Mouse (Mus musculus): ENCODE measurements around the gene Pank3. TPM values are rescaled to one million over a fixed set of nuclear protein-coding genes. Genes with fewer than 3 reads are reported as not detected.

The Pank3 gene
- total and polyA plus RNA-seq, 3 experiments: 4.8 to 21.8 (median 19.4) TPM

DNA sequence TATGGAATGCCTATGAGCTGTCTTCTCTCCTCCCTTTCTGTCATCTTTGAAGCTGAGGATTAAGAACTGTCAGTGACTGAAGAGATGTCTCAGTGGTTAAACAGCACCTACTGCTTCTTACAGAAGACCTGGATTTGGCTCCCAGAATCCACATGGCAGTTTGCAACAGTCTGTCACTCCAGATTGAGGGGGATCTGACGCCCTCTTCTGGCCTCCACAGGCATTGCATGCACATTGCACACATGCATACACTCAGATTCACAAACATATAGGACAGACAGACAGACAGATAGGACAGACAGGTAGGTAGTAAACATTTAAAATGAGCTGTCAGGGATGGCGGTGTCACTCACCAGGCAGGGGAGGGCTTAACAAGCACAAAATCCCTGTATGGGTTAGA lies 32.5 kb upstream of the Pank3 start:
- 65% methylated on average over 2 of the region's 2 CpGs for whole genome bisulfite sequencing
- H3K9ac ChIP-seq (ENCODE audit: low read depth, low read length): no peak overlapping the region
- no peaks in the 10 kb centered on the region for H3K36me3 ChIP-seq (ENCODE audit: control insufficient read depth, insufficient read depth, low read length)
- H3K27me3 ChIP-seq (ENCODE audit: control insufficient read depth, insufficient read depth, low read length): no peaks in the 10 kb centered on the region
- no peaks in the 10 kb centered on the region for H3K4me1 ChIP-seq (ENCODE audit: control insufficient read depth, insufficient read depth, low read length)
- H3K4me3 ChIP-seq: no peak overlapping the region
- intact Hi-C loops (cut with DNase I): no loop called here
- no peak for DNase-seq
- no peak for TF ChIP-seq POLR2A (IDR thresholded peaks at IDR 0.05; ENCODE audit: insufficient read depth, low read depth, low read length)
- TF ChIP-seq EP300 (IDR thresholded peaks at IDR 0.05; ENCODE audit: insufficient read depth, low read depth, low read length): no peak
- TF ChIP-seq CTCF (IDR thresholded peaks at IDR 0.05): 0 out of 2 replicates have a peak, but pooled peaks have one; percentile 8
- no peak overlapping the region for H3K27ac ChIP-seq
- no peaks in the 10 kb centered on the region for H3K79me2 ChIP-seq (replicated peaks; ENCODE audit: control insufficient read depth, insufficient read depth, low read length)

DNA sequence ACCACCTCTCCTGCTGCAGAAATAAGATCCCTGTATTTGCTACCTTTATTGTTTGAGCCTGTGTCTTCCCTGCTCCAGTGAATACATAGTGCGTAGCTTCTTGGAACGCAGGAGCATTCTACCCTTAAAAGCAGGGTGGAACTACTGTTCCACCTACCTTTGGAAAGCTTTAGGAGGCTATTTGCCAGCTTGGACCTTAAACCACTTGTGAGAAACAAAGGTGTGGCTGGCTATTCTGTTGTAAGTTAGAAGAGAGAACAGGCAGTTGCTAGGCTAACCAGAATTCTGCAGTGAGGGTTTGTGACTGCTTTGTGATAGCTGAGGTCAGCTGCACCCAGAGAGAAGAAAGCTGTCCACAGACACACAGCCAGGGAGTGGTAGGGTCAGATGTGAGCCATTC lies 32.0 kb upstream of the Pank3 start:
- DNase-seq: no peak
- Histone ChIP-seq H3K36me3 (ENCODE audit: control insufficient read depth, insufficient read depth, low read length) (no peaks in the 10 kb centered on the region), H3K9ac (ENCODE audit: low read depth, low read length) (no peak overlapping the region), H3K27ac (no peak overlapping the region), H3K4me1 (ENCODE audit: control insufficient read depth, insufficient read depth, low read length) (no peaks in the 10 kb centered on the region), H3K27me3 (ENCODE audit: control insufficient read depth, insufficient read depth, low read length) (no peaks in the 10 kb centered on the region), H3K4me3 (no peak overlapping the region), H3K79me2 (replicated peaks; ENCODE audit: control insufficient read depth, insufficient read depth, low read length) (no peaks in the 10 kb centered on the region)
- WGBS: 90% methylated on average over 2 of the region's 2 CpGs
- intact Hi-C loops (cut with DNase I): no loop called here
- no peak for TF ChIP-seq POLR2A (IDR thresholded peaks at IDR 0.05; ENCODE audit: insufficient read depth, low read depth, low read length)
- TF ChIP-seq EP300 (IDR thresholded peaks at IDR 0.05; ENCODE audit: insufficient read depth, low read depth, low read length): no peak
- no peak for TF ChIP-seq CTCF (IDR thresholded peaks at IDR 0.05)

DNA sequence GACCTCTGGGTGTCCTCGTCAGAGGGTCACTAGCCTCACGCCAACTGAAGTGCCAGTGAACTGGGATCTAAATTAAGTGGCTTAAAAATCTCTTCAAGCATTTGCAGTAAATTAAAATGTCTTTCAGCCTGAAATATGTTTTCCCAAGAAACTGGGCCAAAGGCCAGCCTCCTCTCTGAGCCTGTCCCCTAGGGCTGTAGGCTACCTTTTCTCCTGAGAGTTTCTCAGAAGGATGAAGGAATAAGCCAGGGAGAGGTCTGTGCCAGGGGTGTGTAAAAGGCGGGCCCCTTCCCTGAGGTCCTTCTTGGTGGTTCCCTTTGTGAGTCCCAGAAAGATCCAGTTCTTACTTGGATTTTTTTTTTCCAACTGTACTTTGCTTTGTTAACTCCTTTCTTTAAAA lies 31.2 kb upstream of the Pank3 start:
- WGBS: 69% methylated on average over 3 of the region's 3 CpGs
- Histone ChIP-seq H3K27ac (no peak overlapping the region), H3K36me3 (ENCODE audit: control insufficient read depth, insufficient read depth, low read length) (no peaks in the 10 kb centered on the region), H3K79me2 (replicated peaks; ENCODE audit: control insufficient read depth, insufficient read depth, low read length) (no peaks in the 10 kb centered on the region), H3K27me3 (ENCODE audit: control insufficient read depth, insufficient read depth, low read length) (no peaks in the 10 kb centered on the region), H3K4me1 (ENCODE audit: control insufficient read depth, insufficient read depth, low read length) (no peaks in the 10 kb centered on the region), H3K4me3 (no peak overlapping the region), H3K9ac (ENCODE audit: low read depth, low read length) (no peak overlapping the region)
- TF ChIP-seq CTCF (IDR thresholded peaks at IDR 0.05) (no peak), POLR2A (IDR thresholded peaks at IDR 0.05; ENCODE audit: insufficient read depth, low read depth, low read length) (no peak), EP300 (IDR thresholded peaks at IDR 0.05; ENCODE audit: insufficient read depth, low read depth, low read length) (no peak)
- DNase-seq: no peak
- intact Hi-C loops (cut with DNase I): no loop called here

DNA sequence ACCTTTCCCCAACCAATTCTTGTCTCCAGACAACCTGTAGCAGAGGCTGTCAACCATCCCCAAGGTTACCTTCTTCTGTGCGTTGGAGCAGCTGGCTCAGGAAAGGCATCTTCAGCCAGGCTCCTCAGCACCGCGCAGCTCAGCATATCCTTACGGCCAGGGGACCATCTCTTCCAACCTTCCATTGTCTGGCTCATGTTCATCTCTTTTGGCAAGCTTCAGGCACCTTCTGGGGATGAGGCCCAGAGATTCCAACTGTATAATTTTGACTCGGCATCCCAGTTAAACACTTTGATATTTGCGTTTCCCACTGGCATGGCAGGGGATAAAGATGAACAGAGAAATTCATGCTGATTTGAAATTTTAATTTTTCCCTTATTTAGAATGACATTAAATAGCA lies 25.7 kb upstream of the Pank3 start:
- H3K9ac ChIP-seq (ENCODE audit: low read depth, low read length): no peak overlapping the region
- 89% methylated on average over 6 of the region's 6 CpGs for WGBS
- TF ChIP-seq EP300 (IDR thresholded peaks at IDR 0.05; ENCODE audit: insufficient read depth, low read depth, low read length) (no peak), CTCF (IDR thresholded peaks at IDR 0.05) (no peak), POLR2A (IDR thresholded peaks at IDR 0.05; ENCODE audit: insufficient read depth, low read depth, low read length) (no peak)
- H3K79me2 ChIP-seq (replicated peaks; ENCODE audit: control insufficient read depth, insufficient read depth, low read length): no peaks in the 10 kb centered on the region
- no peaks in the 10 kb centered on the region for H3K4me1 ChIP-seq (ENCODE audit: control insufficient read depth, insufficient read depth, low read length)
- no peak overlapping the region for H3K27ac ChIP-seq
- no peak overlapping the region for H3K4me3 ChIP-seq
- H3K27me3 ChIP-seq (ENCODE audit: control insufficient read depth, insufficient read depth, low read length): no peaks in the 10 kb centered on the region
- no peaks in the 10 kb centered on the region for H3K36me3 ChIP-seq (ENCODE audit: control insufficient read depth, insufficient read depth, low read length)
- intact Hi-C loops (cut with DNase I): no loop called here
- DNase-seq: no peak

DNA sequence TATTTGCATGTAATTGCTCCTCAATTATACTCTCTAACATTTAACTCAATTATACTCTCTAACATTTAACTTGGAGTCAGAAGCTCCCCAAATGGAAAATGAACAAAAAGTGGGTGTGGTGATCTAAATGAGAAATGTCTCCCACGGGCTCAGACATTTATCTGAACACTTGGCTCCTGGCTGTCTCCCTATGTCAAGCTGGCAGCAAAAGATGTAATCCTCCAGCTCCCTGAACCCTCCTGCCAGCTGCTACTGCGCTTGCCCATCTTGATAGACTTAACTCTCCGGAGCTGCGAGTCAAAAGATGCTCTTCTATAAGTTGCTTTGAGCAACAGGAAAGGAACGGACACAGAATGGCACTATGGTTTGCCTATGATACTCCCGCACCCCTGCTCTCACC lies 24.7 kb upstream of the Pank3 start:
- H3K79me2 ChIP-seq (replicated peaks; ENCODE audit: control insufficient read depth, insufficient read depth, low read length): no peaks in the 10 kb centered on the region
- no peaks in the 10 kb centered on the region for H3K36me3 ChIP-seq (ENCODE audit: control insufficient read depth, insufficient read depth, low read length)
- no peaks in the 10 kb centered on the region for H3K4me1 ChIP-seq (ENCODE audit: control insufficient read depth, insufficient read depth, low read length)
- H3K9ac ChIP-seq (ENCODE audit: low read depth, low read length): no peak overlapping the region
- H3K27me3 ChIP-seq (ENCODE audit: control insufficient read depth, insufficient read depth, low read length): no peaks in the 10 kb centered on the region
- no peak overlapping the region for H3K27ac ChIP-seq
- intact Hi-C loops (cut with DNase I): no loop called here
- no peak overlapping the region for H3K4me3 ChIP-seq
- TF ChIP-seq POLR2A (IDR thresholded peaks at IDR 0.05; ENCODE audit: insufficient read depth, low read depth, low read length) (no peak), EP300 (IDR thresholded peaks at IDR 0.05; ENCODE audit: insufficient read depth, low read depth, low read length) (no peak), CTCF (IDR thresholded peaks at IDR 0.05) (no peak)
- DNase-seq: no peak
- 63% methylated on average over 6 of the region's 6 CpGs for WGBS

DNA sequence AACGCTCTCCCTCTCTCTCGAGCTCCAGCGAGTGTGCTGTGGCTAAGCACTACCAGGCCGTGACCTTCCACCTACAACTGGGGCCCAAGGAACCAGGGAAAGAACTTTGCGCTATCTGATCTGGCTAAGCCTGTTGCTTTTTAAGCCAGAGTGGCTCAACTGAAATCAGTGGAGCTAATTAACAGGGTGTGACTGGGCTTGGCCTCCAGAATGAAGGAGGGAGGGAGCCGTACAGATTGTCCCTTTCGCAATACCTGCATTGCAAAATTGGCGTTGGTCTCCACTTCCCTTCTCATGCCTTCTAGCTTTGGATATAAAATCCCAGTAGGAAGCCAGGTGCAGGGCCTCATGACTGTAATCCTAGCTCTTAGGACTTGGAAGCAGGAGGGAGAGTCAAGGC lies 18.7 kb upstream of the Pank3 start:
- intact Hi-C loops (cut with DNase I): no loop called here
- WGBS: 48% methylated on average over 8 of the region's 8 CpGs
- Histone ChIP-seq H3K27me3 (ENCODE audit: control insufficient read depth, insufficient read depth, low read length) (no peaks in the 10 kb centered on the region), H3K9ac (ENCODE audit: low read depth, low read length) (no peak overlapping the region), H3K79me2 (replicated peaks; ENCODE audit: control insufficient read depth, insufficient read depth, low read length) (no peaks in the 10 kb centered on the region), H3K4me3 (no peak overlapping the region), H3K36me3 (ENCODE audit: control insufficient read depth, insufficient read depth, low read length) (no peaks in the 10 kb centered on the region), H3K27ac (no peak overlapping the region; the same call in 1 of the 2 replicates), H3K4me1 (ENCODE audit: control insufficient read depth, insufficient read depth, low read length) (no peaks in the 10 kb centered on the region)
- TF ChIP-seq EP300 (IDR thresholded peaks at IDR 0.05; ENCODE audit: insufficient read depth, low read depth, low read length) (peak; percentile 92), CTCF (IDR thresholded peaks at IDR 0.05) (no peak)
- DNase-seq: peak; percentile 36 to 79
